Mouse (Mus musculus) C2C12 (cell line): ENCODE results near the gene Sidt2.

Experiments
- CTCF ChIP-seq: IDR thresholded peaks from one replicate; pipeline ENCODE4 v1.5.1; 2011; ENCODE audit not compliant: control insufficient read depth, insufficient read depth, insufficient read length
- MAX ChIP-seq: IDR thresholded peaks from one replicate; pipeline ENCODE4 v1.6.1; 2011; ENCODE audit warnings: mild to moderate bottlenecking, control low read depth
- MYOD1 ChIP-seq: IDR thresholded peaks from one replicate; pipeline ENCODE4 v1.6.1; 2011; ENCODE audit warnings: low read depth; ENCODE audit not compliant: control insufficient read depth, insufficient read length

GRCm38 (mm10) chr9:45907078-45907428 is 48.0 kb downstream of the Sidt2 start:
- TF ChIP-seq CTCF, result no peak
- no peak for TF ChIP-seq MAX
- no peak for TF ChIP-seq MYOD1
